Mouse (Mus musculus) regulatory T cell (primary cell): Measurements from ENCODE around the gene Megf11.

Experiments used
- in situ Hi-C: fragments of 300-600 bp; cut with MboI, MseI; formaldehyde crosslinking; loops from one replicate; pipeline ENCODE4 v1.15.1; 2025; ENCODE audit warnings: high pct_unique_total_duplicates

The Megf11 gene

GRCm38 (mm10) chr9:64385511-64386465, at the start of gene Megf11:
Gene Megf11, plus strand, starts transcription at chr9:64385626.
- in situ Hi-C loops, result loop anchor here (10.0 kb wide), 1 partner anchor 481 kb away; no protein-coding TSS in a partner anchor

- in situ Hi-C loops, result no loop called here
Observed at GRCm38 (mm10) chr9:64335825-64336224, 49.6 kb upstream of the Megf11 start.

DNA sequence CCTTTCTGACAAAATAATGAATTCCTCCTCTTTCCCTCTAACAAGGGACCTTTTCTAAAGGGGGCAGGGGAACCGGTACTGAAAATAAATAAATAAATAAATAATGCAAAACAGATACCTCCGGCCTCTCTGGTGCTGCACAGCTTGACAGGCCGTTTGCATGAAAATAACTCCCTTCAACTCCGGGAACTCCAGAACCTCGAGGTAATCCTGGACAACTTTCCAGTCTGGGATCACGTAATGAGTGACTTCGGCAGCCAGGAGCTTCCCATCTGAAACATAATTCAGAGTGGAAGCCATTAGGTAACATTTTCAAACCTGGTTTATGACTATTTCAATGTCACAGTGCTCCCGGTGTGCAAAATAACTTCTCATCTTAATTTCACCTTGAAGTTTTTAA, 46.1 kb upstream of the Megf11 start:
- in situ Hi-C loops, result no loop called here

DNA sequence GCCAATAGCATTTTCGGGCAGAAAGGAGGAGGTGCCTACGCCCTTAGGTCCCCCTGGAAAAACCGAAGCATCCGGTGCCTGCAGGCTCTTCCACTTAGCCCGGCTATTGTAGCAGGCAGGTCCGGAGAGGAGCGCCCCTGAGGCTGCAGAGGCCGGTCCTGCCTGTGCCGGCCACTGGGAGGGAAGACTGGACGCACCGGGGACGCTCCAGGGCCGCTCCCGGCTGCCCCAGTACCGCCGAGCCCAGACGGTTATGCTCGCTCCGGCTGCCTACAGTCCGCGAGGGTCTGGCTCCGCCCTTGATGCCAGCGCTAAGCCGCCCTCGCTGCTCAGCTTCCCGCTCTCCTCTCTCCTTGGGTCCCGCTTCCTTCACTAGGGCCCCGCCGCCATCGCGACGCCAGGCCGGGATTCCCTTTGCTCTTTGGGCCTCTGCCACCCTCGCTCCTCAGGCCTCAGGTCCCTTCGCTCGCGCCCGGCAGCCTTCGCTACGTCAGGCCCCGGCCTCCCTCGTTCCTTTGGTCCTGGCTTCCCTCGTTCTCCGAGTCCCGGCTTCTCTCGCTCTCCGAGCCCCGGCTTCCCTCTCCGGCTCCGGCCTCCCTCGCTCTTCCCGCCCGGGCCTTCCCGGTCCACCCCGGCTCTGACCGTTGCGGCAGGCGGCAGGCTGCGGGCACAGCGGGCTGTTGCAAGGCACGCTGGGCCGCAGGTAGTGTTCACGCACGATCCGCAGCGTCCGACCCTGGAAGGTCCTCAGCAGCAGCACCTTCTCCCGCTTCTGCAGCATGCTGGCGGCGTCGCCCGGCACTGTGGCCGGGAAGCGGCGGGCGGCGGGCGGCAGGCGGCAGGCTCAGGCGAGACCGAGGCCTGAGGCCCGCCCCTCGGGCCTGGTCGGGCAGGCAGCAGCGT, 44.8 kb upstream of the Megf11 start:
- in situ Hi-C loops, result no loop called here

DNA sequence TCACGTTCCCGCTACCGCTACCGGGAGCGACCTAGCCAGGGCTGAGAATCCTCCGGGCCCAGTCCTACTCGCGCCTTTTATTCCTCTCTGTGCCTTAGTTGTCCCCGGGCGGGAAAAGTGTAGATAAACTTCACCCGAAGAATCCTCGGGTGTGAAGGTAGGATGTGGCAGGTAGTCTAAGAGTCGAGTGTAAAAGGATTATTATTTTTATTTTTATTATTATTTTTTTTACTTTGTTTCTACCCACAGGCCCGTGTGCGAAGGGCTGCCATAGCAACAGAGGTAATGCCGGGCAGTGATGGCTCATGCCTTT, 44.2 kb upstream of the Megf11 start, which contains the start of gene Dis3l:
Gene Dis3l, minus strand, starts transcription at position 35 of the 313 bp plus-strand sequence.
- in situ Hi-C loops, result no loop called here

DNA sequence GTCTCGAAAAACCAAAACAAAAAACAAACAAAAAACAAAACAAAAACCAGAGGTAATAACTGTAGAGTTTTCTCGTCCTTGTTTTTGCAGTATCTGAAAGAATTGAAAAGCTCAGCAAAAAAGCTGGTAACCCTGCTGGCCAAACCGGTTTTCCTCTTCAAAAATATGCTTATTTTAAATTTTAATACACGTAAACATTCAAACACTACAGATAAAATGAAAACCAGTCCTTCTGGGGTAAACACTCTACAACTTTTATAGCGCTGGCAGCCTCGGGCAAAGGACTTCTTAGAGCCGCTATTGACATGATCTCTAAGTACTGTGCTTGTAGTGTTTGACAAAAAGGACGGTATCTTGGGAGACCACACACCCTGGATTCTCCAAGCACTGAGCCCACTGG, 43.8 kb upstream of the Megf11 start:
- in situ Hi-C loops, result no loop called here

GRCm38 (mm10) chr9:64343656-64344055, 41.8 kb upstream of the Megf11 start:
- in situ Hi-C loops, result no loop called here

- in situ Hi-C loops, result no loop called here
Observed at GRCm38 (mm10) chr9:64345931-64346330, 39.5 kb upstream of the Megf11 start.

DNA sequence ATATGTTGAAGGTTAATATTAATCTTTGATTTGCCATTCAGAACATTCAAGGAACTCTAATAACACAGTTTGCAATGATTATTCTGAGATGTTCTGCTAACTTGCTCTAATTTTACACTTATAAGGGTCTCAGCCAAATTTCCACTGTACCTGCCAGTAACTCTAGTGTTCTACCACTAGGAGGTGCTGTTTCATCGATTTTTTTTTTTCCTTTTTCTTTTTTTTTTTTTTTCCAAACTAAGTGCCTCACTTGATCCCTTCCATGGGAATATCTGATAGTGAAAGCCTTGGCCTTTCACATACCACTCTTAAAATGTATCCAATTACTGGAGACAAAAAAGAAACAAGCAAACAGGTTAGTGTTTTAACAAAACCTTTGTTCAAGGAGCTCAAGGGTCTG, 38.0 kb upstream of the Megf11 start:
- in situ Hi-C loops, result no loop called here

GRCm38 (mm10) chr9:64349490-64349889, 35.9 kb upstream of the Megf11 start:
- in situ Hi-C loops, result no loop called here

- in situ Hi-C loops, result no loop called here
Observed at GRCm38 (mm10) chr9:64351191-64351590, 34.2 kb upstream of the Megf11 start.

DNA sequence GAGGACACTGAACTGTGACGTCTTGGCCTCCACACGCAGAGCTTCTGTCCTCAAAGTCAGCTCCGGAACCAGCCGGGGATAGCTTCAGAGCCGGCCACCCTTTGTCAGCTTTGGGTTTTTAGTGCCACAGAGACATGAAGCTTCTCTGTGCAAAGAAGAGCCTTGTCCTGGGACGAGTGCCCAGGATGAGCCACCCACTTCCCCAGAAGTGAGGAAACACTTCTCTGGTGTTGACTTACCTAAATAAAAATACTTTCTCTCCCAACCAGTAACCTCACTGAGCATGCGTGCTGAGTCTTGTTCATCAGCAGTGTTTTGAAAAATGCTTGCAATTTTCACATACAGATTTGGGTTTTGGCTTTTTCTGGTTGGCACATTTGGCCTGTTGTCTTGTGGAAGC, 29.8 kb upstream of the Megf11 start:
- in situ Hi-C loops, result no loop called here

DNA sequence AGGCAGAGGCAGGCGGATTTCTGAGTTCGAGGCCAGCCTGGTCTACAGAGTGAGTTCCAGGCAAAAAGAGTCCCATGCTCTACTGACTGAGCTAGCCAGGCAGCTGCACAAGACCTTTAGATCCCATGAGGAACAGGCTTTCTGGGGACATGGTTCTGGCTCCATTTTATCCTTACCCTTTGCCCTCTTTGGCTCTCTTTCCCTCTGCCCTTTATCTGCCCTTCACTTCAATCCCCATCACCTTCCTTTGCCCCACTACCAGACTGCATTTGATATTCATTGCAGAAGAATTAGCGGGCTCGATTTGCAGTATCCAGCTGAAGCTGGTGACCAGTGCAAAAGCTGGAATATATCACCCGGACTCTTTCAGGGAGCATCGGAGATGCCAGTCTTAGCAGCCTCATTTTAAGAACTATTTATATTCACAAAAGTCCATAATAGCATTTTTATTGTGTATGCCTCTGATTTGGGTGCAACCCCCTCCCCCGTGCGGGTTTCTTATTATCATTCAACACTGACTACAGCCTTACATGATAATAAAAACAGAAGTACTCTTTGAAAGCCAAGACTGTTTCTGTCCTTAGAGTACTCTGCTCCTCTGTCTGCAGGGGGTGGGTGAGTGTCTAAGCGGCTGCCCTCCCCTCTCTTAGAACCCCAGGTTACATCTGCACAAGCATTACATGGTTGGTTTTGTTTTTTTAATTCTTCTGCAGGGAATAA, 24.0 kb upstream of the Megf11 start:
- in situ Hi-C loops, result no loop called here

DNA sequence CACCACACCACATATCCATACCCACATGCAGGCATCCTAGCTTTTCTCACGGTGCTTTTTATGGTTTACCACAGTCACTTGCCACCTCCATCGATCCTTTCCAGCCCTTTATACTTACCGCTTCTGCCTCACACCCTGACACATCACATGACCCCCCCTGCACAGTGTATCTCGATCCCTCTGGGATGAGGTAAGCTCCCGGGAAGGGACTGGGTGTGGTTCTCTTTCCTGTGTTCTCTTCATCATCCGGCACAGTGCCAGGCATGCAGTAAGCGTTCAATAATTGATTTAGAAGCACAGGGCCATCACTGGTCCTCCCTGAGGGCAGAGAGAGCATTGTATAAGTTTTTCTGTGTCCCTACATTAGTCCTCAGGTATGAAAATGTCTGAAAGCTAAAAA, 15.6 kb upstream of the Megf11 start:
- in situ Hi-C loops, result no loop called here

DNA sequence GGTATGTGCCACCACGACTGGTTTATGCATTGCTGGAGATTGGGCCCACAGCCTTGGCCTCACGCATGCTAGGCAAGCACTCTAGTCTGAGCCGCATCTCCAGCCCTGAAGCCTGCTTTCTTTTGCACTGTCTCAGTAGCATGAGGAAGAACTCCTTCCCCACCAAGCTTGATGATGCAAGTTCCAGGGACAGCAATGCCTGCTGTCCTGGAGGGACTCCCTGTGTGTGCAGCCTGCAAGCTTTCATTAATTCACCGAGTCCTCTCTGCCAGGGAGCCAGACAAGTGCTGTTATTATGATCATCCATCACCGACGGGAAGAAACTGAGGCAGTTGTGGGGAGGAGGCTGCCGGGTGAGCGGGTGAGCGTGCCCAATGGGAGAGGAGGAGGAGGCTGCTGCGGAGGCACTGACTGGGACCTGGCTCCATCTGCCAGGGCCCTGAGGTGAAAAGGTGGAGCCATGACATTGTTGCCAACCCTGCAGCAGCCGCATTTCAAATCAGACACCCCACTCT, 14.1 kb upstream of the Megf11 start:
- in situ Hi-C loops, result no loop called here

DNA sequence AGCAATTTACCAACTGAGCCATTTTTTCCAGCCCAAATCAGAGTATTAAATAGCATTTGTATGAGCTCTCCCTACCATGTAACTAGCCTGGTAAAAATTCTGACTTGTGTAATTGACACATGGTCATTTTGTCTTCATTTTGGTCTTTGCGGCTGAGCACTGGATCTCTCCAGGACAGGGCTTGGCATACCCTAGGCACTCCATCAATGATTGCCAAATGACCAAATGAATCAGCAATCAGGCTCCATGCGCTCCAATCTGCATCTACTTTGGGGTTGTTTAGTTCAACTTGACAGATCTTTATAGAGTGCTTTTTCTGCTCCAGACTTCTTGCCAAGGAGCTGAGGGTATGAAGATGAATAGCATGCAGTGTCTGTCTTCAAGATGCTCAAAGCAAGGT, 9.0 kb upstream of the Megf11 start:
- in situ Hi-C loops, result no loop called here

- in situ Hi-C loops, result loop anchor here (10.0 kb wide), 1 partner anchor 478 kb away; no protein-coding TSS in a partner anchor
Observed at GRCm38 (mm10) chr9:64383021-64383788, 2.2 kb upstream of the Megf11 start.

- in situ Hi-C loops, result loop anchor here (10.0 kb wide), 1 partner anchor 482 kb away; no protein-coding TSS in a partner anchor
Observed at GRCm38 (mm10) chr9:64386466-64387211, 1.2 kb downstream of the Megf11 start.

DNA sequence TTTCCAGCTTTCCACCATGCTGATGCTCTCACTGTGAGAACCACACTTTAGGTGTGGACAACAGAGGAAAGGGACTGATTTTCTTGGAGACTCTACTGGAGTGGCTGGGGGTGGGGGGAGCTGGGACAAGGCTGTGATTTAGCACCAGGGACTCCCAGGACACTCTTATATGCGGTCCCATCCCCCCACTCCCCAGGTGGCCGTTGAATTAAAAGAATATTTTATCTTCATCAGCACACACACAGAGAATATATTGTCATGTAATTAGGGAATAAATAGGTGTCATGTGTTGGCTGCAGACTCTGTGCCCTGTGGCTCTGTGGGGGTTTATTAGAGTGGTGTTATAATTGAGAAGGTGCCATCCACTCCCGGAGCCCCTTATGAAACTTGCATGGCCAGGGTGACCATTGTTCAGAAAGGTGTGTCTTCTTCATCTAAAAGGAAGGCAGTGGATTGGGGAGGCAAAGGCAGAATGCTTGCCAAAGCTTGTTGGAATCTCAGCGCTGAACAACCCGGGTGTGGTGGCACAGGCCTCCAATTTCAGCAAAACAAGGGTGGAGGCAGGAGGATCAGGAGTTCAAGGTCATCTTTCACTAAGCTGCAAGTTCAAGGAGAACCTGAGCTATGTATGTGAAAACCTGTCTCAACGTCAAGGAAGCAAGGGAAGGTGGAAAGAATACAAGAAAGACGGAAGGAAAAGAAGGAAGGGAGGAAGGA, 4.3 kb downstream of the Megf11 start:
- in situ Hi-C loops, result loop anchor here (10.0 kb wide), 1 partner anchor 485 kb away; no protein-coding TSS in a partner anchor
